Mouse (Mus musculus) CH12.LX (cell line): ENCODE measurements at regions not wholly inside any gene's neighbourhood (a gene's known extent, or its start where the extent isn't known, plus 50 kb on each side); places are given as distances from the start of the nearest gene placed in this dataset.

Experiments used
- DNase-seq: peaks from one replicate; pipeline ENCODE4 v3.0.0-alpha.2; 2013; ENCODE audit errors: extremely low read depth
- H3K27ac ChIP-seq: 2 replicates; pipeline ENCODE4 v1.5.1; 2012; ENCODE audit warnings: low read depth, mild to moderate bottlenecking, control low read depth, moderate library complexity; ENCODE audit not compliant: insufficient read depth
- H3K27me3 ChIP-seq: replicated peaks from 2 replicates; pipeline ENCODE3; 2012; ENCODE audit warnings: inconsistent platforms
- H3K36me3 ChIP-seq, 2 experiments: replicated peaks in 1 of 2; 2 replicates each; pipeline versions ENCODE3 to v1.6.1; 2012; ENCODE audit warnings: inconsistent platforms in 1 of 2, low read length in 1 of 2, mild to moderate bottlenecking in 1 of 2, mixed read lengths in 1 of 2, moderate library complexity in 1 of 2; ENCODE audit not compliant: control insufficient read depth in 1 of 2, insufficient read depth in 1 of 2
- H3K4me1 ChIP-seq, 2 experiments: 2 replicates each; pipeline ENCODE4 v1.6.1; 2012; ENCODE audit warnings: inconsistent platforms in 1 of 2, moderate library complexity in 1 of 2; ENCODE audit not compliant: insufficient read depth in 2 of 2, control insufficient read depth in 1 of 2
- H3K4me2 ChIP-seq: 2 replicates; pipeline ENCODE4 v1.6.1; 2012; ENCODE audit warnings: low read depth, mild to moderate bottlenecking, control low read depth; ENCODE audit not compliant: poor library complexity, insufficient read depth, severe bottlenecking
- H3K4me3 ChIP-seq, 3 experiments: fragments of 150-350 bp in 1 of 3; sonication (generic) in 1 of 3; replicated peaks in 1 of 3; 2 replicates each; pipeline versions ENCODE3 to v1.5.1; 2011 to 2012; ENCODE audit warnings: low read depth in 2 of 3, low read length in 2 of 3, mild to moderate bottlenecking in 2 of 3, moderate library complexity in 2 of 3, control low read depth in 1 of 3, improper control_type of control experiment in 1 of 3, inconsistent platforms in 1 of 3, mixed read lengths in 1 of 3; ENCODE audit not compliant: poor library complexity in 1 of 3
- H3K79me2 ChIP-seq: replicated peaks from 2 replicates; pipeline ENCODE4 v1.6.1; 2012; ENCODE audit warnings: mild to moderate bottlenecking, moderate library complexity; ENCODE audit not compliant: control insufficient read depth, poor library complexity, insufficient read depth, severe bottlenecking; ENCODE audit errors: extremely low read depth
- H3K9ac ChIP-seq: 2 replicates; pipeline ENCODE4 v1.6.1; 2012; ENCODE audit warnings: low read depth, mild to moderate bottlenecking, control low read depth, moderate library complexity; ENCODE audit not compliant: insufficient read depth
- H3K9me3 ChIP-seq: replicated peaks from 2 replicates; pipeline ENCODE3; 2012; ENCODE audit warnings: low read length, inconsistent platforms, mixed read lengths
- BHLHE40 ChIP-seq: IDR thresholded peaks from 2 replicates; pipeline ENCODE4 v1.6.1; 2011; ENCODE audit warnings: mild to moderate bottlenecking, low read depth, low read length, improper control_type of control experiment
- CHD1 ChIP-seq: IDR thresholded peaks from 2 replicates; pipeline ENCODE4 v1.6.1; 2012; ENCODE audit warnings: low read depth, low read length, improper control_type of control experiment, inconsistent platforms
- CHD2 ChIP-seq: IDR thresholded peaks from 2 replicates; pipeline ENCODE4 v1.6.1; 2011; ENCODE audit warnings: low read length, improper control_type of control experiment
- E2F4 ChIP-seq: IDR thresholded peaks from 2 replicates; pipeline ENCODE4 v1.6.1; 2011; ENCODE audit warnings: low read depth, low read length, improper control_type of control experiment; ENCODE audit not compliant: insufficient replicate concordance
- ETS1 ChIP-seq: conservative IDR thresholded peaks from 2 replicates; pipeline ENCODE4 v1.6.1; 2012; ENCODE audit warnings: low read depth, mild to moderate bottlenecking, inconsistent platforms, low read length, improper control_type of control experiment, moderate library complexity
- HCFC1 ChIP-seq: IDR thresholded peaks from 2 replicates; pipeline ENCODE4 v1.6.1; 2012; ENCODE audit warnings: low read depth, mild to moderate bottlenecking, inconsistent platforms, low read length, improper control_type of control experiment
- IRF4 ChIP-seq: IDR thresholded peaks from 2 replicates; pipeline ENCODE4 v1.6.1; 2014; ENCODE audit warnings: low read depth, mild to moderate bottlenecking, inconsistent platforms, low read length, improper control_type of control experiment
- KAT2A ChIP-seq: IDR thresholded peaks from 2 replicates; pipeline ENCODE4 v1.6.1; 2012; ENCODE audit warnings: low read length, improper control_type of control experiment, inconsistent platforms; ENCODE audit not compliant: insufficient replicate concordance
- MAFK ChIP-seq: IDR thresholded peaks from 2 replicates; pipeline ENCODE4 v1.6.1; 2011; ENCODE audit warnings: low read length, improper control_type of control experiment; ENCODE audit not compliant: insufficient replicate concordance
- MAX ChIP-seq: IDR thresholded peaks from 2 replicates; pipeline ENCODE4 v1.6.1; 2011; ENCODE audit warnings: low read length, improper control_type of control experiment
- NELFE ChIP-seq: IDR thresholded peaks from 2 replicates; pipeline ENCODE4 v1.6.1; 2011; ENCODE audit warnings: low read depth, low read length, improper control_type of control experiment
- NRF1 ChIP-seq: IDR thresholded peaks from 2 replicates; pipeline ENCODE4 v1.6.1; 2014; ENCODE audit warnings: low read depth, mild to moderate bottlenecking, inconsistent platforms, low read length, improper control_type of control experiment, moderate library complexity
- PAX5 ChIP-seq: IDR thresholded peaks from 2 replicates; pipeline ENCODE4 v1.6.1; 2012; ENCODE audit warnings: low read length, inconsistent platforms, mixed read lengths
- RCOR1 ChIP-seq: conservative IDR thresholded peaks from 2 replicates; pipeline ENCODE4 v1.6.1; 2012; ENCODE audit warnings: low read depth, mild to moderate bottlenecking, inconsistent platforms, low read length, improper control_type of control experiment
- SMC3 ChIP-seq: IDR thresholded peaks from 2 replicates; pipeline ENCODE4 v1.6.1; 2011; ENCODE audit warnings: low read depth, low read length, improper control_type of control experiment
- TBP ChIP-seq: conservative IDR thresholded peaks from 2 replicates; pipeline ENCODE4 v1.6.1; 2011; ENCODE audit warnings: low read depth, low read length, improper control_type of control experiment
- USF1 ChIP-seq: IDR thresholded peaks from 2 replicates; pipeline ENCODE4 v1.6.1; 2014; ENCODE audit warnings: low read depth, mild to moderate bottlenecking, inconsistent platforms, low read length, improper control_type of control experiment
- USF2 ChIP-seq: conservative IDR thresholded peaks from 2 replicates; pipeline ENCODE4 v1.6.1; 2011; ENCODE audit warnings: low read depth, low read length, improper control_type of control experiment
- ZKSCAN1 ChIP-seq: IDR thresholded peaks from 2 replicates; pipeline ENCODE4 v1.6.1; 2012; ENCODE audit warnings: low read depth, inconsistent platforms, low read length, improper control_type of control experiment, borderline replicate concordance
- ZNF384 ChIP-seq: IDR thresholded peaks from 2 replicates; pipeline ENCODE4 v1.6.1; 2012; ENCODE audit warnings: low read depth, low read length, improper control_type of control experiment, inconsistent platforms
- dilution Hi-C: fragments of 300-500 bp; cut with MboI; formaldehyde crosslinking; loops from 2 replicates; pipeline ENCODE4 v1.14.3; 2020; ENCODE audit warnings: low sequenced_read_pairs; ENCODE audit not compliant: extremely low pct_unique_long_range_greater_than_20kb, extremely low pct_ligation_motif_present
- in situ Hi-C: fragments of 300-500 bp; cut with MboI; formaldehyde crosslinking; loops from 3 replicates; pipeline ENCODE4 v1.14.3; 2019; ENCODE audit warnings: low sequenced_read_pairs, low pct_ligation_motif_present, low pct_unique_long_range_greater_than_20kb, mixed read lengths

DNA sequence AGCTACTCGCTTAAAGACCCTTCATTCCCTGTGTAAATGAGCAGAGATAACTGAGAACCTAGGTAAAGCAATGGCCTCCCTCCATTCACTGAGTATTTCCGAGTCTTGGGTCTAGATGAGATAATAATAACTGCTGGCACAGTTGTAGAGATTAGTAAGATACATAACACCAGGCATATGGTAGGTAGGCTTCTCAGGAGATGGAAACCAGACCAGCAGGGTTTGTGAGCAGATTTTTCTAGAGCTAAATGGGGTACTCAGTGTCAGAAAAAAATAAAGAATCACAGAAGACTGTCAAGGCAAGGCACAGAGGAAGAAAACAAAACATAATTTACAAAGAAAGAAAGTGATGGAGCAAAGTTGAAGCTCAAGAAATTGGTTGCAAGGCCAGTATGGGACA, 148.1 kb downstream of the Rad51ap2 start:
- Histone ChIP-seq H3K27ac (no peak overlapping the region), H3K36me3 (no peaks in the 10 kb centered on the region), H3K4me1 (no peaks in the 10 kb centered on the region), H3K9ac (no peak overlapping the region), H3K4me3 (no peak overlapping the region), H3K4me2 (no peak overlapping the region), H3K27me3 (no peaks in the 10 kb centered on the region), H3K79me2 (no peaks in the 10 kb centered on the region), H3K9me3 (no peaks in the 10 kb centered on the region)
- no peak for DNase-seq
- in situ Hi-C loops, result no loop called here
- dilution Hi-C loops, result no loop called here
- TF ChIP-seq HCFC1 (no peak), ETS1 (no peak), ZNF384 (no peak), SMC3 (no peak), MAFK (no peak), BHLHE40 (no peak), NRF1 (no peak), CHD2 (no peak), USF1 (no peak), IRF4 (no peak), PAX5 (no peak), ZKSCAN1 (no peak), TBP (no peak), NELFE (no peak), E2F4 (no peak)

- no peak overlapping the region for H3K4me2 ChIP-seq
- no peak overlapping the region for H3K9ac ChIP-seq
- no peak overlapping the region for H3K4me3 ChIP-seq
- no peak overlapping the region for H3K27ac ChIP-seq
- no peaks in the 10 kb centered on the region for H3K27me3 ChIP-seq
- in situ Hi-C loops (no loop called here), dilution Hi-C loops (no loop called here)
- no peaks in the 10 kb centered on the region for H3K36me3 ChIP-seq
- TF ChIP-seq NELFE, result no peak
- TF ChIP-seq CHD1, result no peak
- no peak for DNase-seq
- H3K4me1 ChIP-seq, result no peaks in the 10 kb centered on the region
- no peaks in the 10 kb centered on the region for H3K9me3 ChIP-seq
- H3K79me2 ChIP-seq, result no peaks in the 10 kb centered on the region
These were observed 152.9 kb downstream of the Rad51ap2 start for GRCm38 (mm10) chr12:11608733-11609132.

DNA sequence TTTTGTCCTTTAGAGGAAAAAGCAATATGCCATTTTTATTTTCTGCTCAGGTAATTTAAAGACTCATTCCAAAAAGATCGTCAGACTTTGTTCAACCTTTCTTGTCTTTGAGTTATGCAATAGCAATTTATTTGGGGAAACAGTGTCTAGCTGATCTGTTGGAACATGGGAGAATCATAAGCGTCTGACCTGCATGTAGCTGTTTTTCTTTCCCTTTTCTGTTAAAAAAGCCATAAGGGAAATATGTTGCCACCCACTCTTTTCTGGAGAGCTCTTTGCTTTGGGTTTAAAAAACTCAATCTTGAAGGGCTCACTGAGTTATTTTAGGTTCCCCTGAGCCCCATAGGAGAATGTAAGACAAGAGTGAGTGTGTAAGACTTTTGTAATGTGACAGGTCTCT, 155.8 kb downstream of the Rad51ap2 start:
- no peaks in the 10 kb centered on the region for H3K79me2 ChIP-seq
- dilution Hi-C loops, result no loop called here
- DNase-seq, result no peak
- H3K4me1 ChIP-seq, result no peaks in the 10 kb centered on the region
- no peaks in the 10 kb centered on the region for H3K36me3 ChIP-seq
- no peak overlapping the region for H3K27ac ChIP-seq
- H3K9me3 ChIP-seq, result no peaks in the 10 kb centered on the region
- H3K4me2 ChIP-seq, result no peak overlapping the region
- H3K4me3 ChIP-seq, result no peak overlapping the region
- H3K27me3 ChIP-seq, result no peaks in the 10 kb centered on the region
- H3K9ac ChIP-seq, result no peak overlapping the region
- in situ Hi-C loops, result no loop called here
- no peak for TF ChIP-seq MAX
- TF ChIP-seq USF2, result no peak
- TF ChIP-seq SMC3, result no peak
- TF ChIP-seq KAT2A, result no peak
- TF ChIP-seq NRF1, result no peak
- TF ChIP-seq E2F4, result no peak
- no peak for TF ChIP-seq RCOR1
- no peak for TF ChIP-seq ZNF384
- no peak for TF ChIP-seq CHD1
- no peak for TF ChIP-seq HCFC1
